Mouse (Mus musculus) brain, embryonic 14.5 days (tissue): ENCODE results near the gene Boc. TPM values are rescaled to one million over a fixed set of nuclear protein-coding genes. Genes with fewer than 3 reads are reported as not detected.

Experiments
- DNase-seq: peaks from one replicate; pipeline ENCODE4 v3.0.0-alpha.2; 2011; ENCODE audit warnings: low read depth
- CTCF ChIP-seq: fragments of 200-500 bp; IDR thresholded peaks from 2 replicates; pipeline ENCODE4 v1.5.1; 2012; ENCODE audit warnings: inconsistent platforms, mild to moderate bottlenecking, moderate library complexity, borderline replicate concordance; ENCODE audit not compliant: insufficient read depth, insufficient read length; ENCODE audit errors: extremely low read depth
- POLR2A ChIP-seq: fragments of 200-500 bp; IDR thresholded peaks from 2 replicates; pipeline ENCODE4 v1.6.1; 2012; ENCODE audit warnings: mild to moderate bottlenecking, inconsistent platforms, borderline replicate concordance; ENCODE audit not compliant: poor library complexity, insufficient read depth, insufficient read length, severe bottlenecking; ENCODE audit errors: extremely low read depth
- polyA plus RNA-seq: library from polyadenylated mRNA; depleted of rRNA; stranded (reverse); fragments of >200 nt; gene quantifications from 2 replicates; pipeline ENCODE4 v1.2.3, GENCODE M21; 2012

Boc gene
- polyA plus RNA-seq, 1 experiment: 20.2 TPM

- no peak for TF ChIP-seq CTCF
- no peak for TF ChIP-seq POLR2A
- DNase-seq: no peak
Observed at GRCm38 (mm10) chr16:44523595-44523994, 35.1 kb downstream of the Boc start.

GRCm38 (mm10) chr16:44516498-44516897 is 42.2 kb downstream of the Boc start:
- DNase-seq: peak; percentile 73
- TF ChIP-seq CTCF (no peak), POLR2A (no peak)

DNA sequence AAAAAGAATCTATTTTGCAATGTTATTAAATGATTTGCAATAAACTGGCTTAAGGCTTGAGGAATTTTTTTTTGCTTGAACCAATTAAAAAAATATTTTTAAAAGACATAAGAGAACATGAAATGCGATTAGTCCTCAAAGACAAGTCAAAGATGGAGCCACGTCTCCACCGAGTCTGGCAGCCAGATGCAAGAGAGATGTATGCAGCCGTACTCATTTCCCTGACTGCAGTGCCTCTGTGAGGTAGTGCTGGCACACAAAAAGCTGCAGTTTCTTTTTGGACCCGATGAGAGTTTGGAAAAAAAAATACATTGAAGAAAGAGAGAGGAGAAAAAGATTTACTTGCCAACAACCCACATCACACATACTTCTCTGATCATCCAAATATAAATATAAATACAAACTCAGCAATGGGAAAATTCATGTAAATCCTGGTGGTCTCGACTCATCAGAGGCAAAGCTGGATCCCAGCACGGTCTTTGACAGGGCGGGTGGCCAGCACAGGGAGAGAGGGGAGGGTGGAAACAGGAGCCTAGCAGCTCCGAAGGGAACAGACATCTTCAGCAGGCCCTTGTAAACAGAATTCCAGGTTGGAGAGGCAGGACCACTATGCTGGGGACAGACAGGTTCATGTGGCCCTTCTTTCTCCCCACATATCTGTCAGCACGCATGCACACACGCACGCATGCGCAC is 48.0 kb downstream of the Boc start:
- DNase-seq: no peak
- no peak for TF ChIP-seq POLR2A
- TF ChIP-seq CTCF: no peak

GRCm38 (mm10) chr16:44509458-44510344 is 49.0 kb downstream of the Boc start:
- no peak for DNase-seq
- TF ChIP-seq POLR2A: no peak
- no peak for TF ChIP-seq CTCF

GRCm38 (mm10) chr16:44508772-44509171 is 49.9 kb downstream of the Boc start:
- no peak for DNase-seq
- TF ChIP-seq POLR2A: no peak
- no peak for TF ChIP-seq CTCF

DNA sequence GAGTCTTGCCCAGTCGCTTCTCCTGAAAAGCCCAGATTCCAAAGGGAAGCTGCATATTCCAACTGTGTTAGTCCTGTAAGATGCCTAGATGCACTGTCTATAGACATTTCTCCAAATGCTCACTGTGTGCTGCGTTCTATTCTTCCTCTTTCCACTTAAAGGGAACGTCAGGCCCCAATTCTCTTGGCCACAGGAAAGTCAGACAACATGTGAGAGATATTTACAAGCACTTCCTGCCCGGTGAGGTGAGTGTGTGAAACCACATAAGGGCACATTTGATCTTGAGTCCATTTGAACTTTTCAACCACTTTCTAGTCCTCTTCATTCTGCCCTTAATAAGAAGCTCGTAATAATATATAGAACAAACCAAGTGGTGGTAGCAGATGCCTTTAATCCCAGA is 50.7 kb downstream of the Boc start:
- DNase-seq: no peak
- no peak for TF ChIP-seq POLR2A
- no peak for TF ChIP-seq CTCF

DNA sequence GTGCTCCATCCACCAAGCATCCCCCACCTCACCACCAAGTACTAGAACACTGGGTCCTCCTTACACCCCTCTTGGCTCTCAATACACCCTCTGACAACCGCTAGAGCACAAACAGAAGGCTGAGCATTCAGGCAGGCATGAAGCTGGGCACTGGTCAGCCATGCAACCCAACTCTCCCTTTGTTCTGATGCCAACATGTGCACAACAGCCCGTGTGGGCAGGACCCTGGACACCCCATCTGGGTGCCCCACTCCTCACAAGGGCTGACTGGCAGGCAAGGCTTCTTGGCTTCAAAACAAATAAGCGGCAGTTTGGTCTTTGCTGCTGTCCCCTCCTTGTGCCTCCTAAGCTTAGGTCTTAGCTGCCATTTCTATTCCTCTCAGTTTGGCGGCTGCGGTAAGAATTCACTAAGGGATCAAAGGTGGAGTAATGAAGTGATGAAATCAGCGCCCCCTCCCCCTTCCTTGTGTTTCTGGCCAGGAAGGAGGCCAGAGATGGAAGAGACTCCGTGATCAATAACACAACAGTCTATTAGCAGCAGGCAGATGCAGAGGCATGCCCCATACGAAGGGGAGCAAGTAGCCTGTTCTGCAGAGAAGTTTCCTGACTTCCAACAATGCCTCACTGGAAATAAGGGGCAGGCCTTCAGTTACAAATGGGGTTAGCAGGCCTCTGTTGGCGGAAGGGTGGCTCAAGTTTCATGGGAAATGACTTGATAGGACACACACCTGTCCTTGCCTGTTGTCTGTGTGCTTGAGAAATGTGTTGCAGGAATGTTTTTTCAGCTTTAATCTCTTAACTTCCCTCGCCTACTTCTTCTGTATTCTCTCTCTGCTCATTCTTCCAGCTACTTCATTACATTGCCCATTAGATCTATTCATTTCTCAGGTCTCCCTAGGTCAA is 51.4 kb downstream of the Boc start:
- DNase-seq: peak; percentile 72
- TF ChIP-seq CTCF (no peak), POLR2A (no peak)

DNA sequence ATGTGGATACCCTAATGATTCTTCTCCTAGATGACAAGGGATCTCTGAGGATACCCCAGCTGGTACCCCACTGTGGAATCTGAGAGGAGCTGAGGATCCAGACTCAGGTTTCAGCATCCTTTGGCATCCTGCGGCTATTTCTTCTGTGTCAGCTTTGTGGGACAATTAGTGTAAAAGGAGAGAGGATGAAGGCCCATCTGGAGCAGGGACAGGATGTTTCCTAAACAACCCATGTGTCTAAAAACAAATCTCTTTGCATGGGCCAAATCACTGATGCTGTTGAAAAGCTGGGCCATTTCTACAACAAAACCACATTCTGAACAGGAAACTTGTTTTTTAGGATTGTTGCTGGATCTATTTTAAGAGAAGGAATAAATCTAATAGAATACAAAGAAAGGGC is 53.5 kb downstream of the Boc start:
- no peak for TF ChIP-seq POLR2A
- TF ChIP-seq CTCF: no peak
- DNase-seq: no peak

DNA sequence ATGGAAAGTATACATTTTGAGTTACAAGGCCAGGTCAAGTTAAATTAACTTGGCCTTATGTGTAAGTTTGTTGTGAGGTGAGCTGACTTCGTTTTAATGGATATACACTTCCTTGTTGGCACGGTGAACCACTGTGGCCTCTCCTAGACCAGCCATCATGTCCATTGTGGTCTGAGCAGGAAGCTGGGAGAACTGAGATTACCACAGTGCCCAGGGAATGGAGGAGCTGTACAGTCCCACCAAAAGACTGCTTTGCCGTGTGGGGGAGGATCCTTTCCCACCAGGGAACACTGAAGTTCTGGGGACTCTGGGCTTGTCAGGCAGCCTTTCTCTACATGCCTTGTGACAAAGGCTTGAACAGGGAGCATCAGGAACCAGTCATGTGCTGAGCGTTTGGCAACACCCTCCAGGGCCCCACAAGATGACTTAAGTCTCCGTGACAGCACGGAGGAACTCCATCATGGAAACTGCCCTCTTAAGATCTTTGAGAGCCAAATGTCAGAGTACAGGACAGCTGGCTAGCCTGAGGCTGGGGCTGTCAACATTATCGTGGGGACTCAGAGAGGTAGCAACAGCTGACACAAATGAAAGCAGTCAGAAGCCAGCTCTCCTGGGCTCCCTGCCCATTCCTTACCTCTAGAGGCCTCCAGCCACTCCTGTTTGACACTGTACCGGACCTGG is 55.7 kb downstream of the Boc start:
- TF ChIP-seq CTCF (no peak), POLR2A (no peak)
- DNase-seq: peak; percentile 64

DNA sequence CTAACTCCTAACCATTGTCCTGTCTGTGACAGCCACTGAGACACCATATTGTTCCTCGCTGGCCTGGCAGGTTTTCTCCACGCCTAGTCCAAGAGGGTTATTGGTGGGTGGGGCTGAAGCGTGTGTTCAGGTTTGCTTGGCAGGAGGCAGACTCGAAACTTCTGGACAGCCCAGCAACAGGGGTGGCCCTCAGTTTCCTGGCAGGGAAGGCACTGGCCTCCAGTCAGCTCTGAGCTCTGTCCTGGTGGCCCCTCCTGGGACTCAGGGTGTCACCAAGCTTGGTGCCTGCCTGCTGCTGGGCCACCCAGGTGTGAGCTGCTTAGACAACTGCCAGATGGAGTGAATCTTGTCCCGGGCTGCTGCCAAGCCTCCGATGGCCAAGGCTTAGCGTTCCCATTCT is 56.4 kb downstream of the Boc start:
- DNase-seq: no peak
- no peak for TF ChIP-seq POLR2A
- TF ChIP-seq CTCF: no peak

DNA sequence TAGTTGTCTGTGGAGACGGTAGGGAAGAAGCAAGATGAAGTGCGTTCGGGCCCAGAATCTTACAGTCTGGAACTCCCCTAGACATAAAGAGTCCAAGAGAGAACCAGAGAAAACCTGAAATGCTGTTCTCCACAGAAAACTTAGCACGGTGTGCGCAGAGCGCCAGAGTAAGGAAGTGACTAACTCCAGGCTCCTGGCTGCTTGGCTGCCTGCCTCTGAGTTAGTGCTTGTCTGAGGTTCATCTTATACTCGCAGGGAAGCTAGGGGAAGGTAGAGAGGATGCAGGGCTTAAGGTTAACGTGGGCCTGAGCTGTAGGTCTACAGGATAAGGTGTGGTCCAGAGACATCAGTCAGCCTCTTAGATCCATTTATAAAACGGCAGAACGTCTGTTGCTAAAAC is 56.9 kb downstream of the Boc start:
- TF ChIP-seq POLR2A (no peak), CTCF (no peak)
- DNase-seq: no peak

DNA sequence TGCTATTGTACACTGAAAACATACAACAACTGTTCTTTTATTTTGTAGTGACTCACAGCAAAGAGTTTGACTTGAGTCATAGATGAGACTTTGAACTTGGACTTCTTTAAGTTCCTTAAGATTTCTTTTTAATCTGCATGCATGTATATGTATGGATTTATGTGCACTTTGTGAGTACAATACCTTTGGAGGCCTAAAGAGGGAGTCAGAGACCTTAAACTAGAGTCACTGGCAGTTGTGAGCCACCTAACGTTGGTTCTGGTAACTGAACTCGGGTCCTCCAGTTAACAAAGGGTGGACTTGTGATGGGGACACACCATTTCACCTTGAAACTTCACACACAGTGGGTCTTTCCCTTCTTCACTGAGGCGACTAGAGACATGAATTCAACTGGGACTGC is 60.2 kb downstream of the Boc start:
- no peak for TF ChIP-seq POLR2A
- TF ChIP-seq CTCF: no peak
- DNase-seq: no peak
